Mouse (Mus musculus): ENCODE data around the gene Dera. TPM values are rescaled to one million over a fixed set of nuclear protein-coding genes. Genes with fewer than 3 reads are reported as not detected.
"Not testable (repeated sequence)": the region's sequence is repeated elsewhere in the genome, so short reads cannot be mapped to it uniquely, and the experiment has no call there.

The Dera gene
- 1.2 and 2.0 TPM in 2 replicates for polyA plus RNA-seq (2012)

GRCm38 (mm10) chr6:137754056-137754856 lies at the start of gene Dera:
Gene Dera, plus strand, starts transcription at chr6:137754546.
- H3K9me3 ChIP-seq (ENCODE audit: control insufficient read depth, low read length) = no peaks in the 10 kb centered on the region
- H3K4me3 ChIP-seq (replicated peaks) = peak within 1 kb of the TSS; percentile 76
- H3K36me3 ChIP-seq (ENCODE audit: control insufficient read depth) = peaks cover 42% of the 10 kb centered on the region
- H3K4me1 ChIP-seq (ENCODE audit: control insufficient read depth) = peaks cover 30% of the 10 kb centered on the region
- no peak for TF ChIP-seq GATA1 (IDR thresholded peaks at IDR 0.05; ENCODE audit: low read length)
- no peak for TF ChIP-seq TAL1 (IDR thresholded peaks at IDR 0.05; ENCODE audit: low read length)
- H3K27me3 ChIP-seq (ENCODE audit: control insufficient read depth) = no peaks in the 10 kb centered on the region

GRCm38 (mm10) chr6:137706209-137706608 lies 48.1 kb upstream of the Dera start:
- Histone ChIP-seq H3K4me1 (ENCODE audit: control insufficient read depth) (no peaks in the 10 kb centered on the region), H3K4me3 (replicated peaks) (no peak overlapping the region), H3K36me3 (ENCODE audit: control insufficient read depth) (no peaks in the 10 kb centered on the region), H3K27me3 (ENCODE audit: control insufficient read depth) (peaks cover 2% of the 10 kb centered on the region; the same call in 1 of the 2 replicates), H3K9me3 (ENCODE audit: control insufficient read depth, low read length) (no peaks in the 10 kb centered on the region)
- TF ChIP-seq TAL1 (IDR thresholded peaks at IDR 0.05; ENCODE audit: low read length) = no peak

DNA sequence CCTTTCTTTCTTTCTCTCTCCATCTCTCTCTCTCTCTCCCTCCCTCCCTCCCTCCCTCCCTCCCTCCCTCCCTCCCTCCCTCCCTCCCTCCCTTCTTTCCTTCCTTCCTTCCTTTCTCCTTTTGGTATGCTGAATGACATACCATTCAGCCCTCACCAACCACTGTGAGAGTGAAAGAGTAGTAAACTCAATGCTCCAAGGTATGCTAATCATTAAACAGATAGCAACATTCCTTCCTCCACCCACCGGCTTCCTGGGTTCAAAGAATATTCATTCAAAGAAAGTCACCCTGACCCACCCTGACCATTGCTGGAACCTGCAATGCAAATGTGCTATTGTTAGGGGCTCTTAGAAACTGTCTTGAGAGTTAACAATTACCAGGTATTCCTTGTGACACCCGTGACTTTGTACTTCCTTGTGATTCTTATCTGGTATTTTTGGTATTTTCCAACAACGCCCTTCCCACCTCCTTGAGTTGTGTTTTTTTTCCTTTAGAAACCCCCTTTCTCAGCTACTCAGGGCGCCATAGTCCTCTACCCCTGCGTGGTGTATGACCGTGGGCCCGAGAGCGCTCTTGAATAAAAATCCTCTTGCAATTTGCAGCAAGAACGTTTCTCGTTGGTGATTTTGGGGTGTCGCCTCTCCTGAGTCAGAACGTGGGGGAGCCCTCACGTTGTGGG lies 45.5 kb upstream of the Dera start:
- H3K9me3 ChIP-seq (ENCODE audit: control insufficient read depth, low read length); H3K27me3 ChIP-seq (ENCODE audit: control insufficient read depth); H3K4me3 ChIP-seq (replicated peaks): not testable (repeated sequence)

DNA sequence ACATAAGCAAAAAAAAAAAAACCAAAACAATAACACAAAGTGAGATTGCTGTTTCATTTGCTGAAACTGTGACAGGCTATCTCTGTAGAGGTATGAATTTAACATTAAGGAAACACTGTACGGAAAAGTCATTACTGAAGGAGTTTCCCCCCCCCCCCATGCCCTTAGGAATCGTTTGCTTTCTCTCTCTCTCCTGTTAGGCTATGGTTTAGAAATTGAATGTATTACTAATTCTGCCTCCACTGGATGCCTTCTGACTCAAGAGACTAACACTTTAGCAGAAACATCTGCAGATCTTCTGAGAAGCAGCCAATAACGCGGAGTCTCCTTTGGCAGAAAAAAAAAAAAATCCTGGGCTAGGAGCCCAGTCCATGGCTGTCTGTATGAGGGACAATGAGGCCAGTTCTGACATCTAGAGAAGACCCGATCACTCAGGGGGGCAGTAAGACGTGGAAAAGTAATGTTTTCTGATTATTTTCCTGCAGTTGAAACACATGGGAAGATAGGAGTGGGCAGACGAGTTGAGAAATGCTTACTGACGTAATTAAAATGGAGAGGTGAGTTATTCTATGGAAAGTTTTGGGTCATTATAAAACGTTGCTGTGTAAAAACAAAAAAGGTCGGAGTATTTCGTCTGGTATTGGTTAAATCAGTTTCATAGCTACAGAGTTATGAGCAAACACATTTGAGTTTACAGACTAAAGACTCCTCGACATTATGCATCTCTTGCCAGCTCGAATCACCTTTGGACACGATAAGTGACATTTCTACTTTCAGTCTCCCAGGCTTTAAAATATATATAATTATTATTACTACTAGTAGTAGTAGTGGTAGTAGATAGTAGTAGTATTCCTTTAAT lies 43.9 kb upstream of the Dera start:
- peaks cover 2% of the 10 kb centered on the region; the same call in 1 of the 2 replicates for H3K27me3 ChIP-seq (ENCODE audit: control insufficient read depth)
- no peaks in the 10 kb centered on the region for H3K9me3 ChIP-seq (ENCODE audit: control insufficient read depth, low read length)
- TF ChIP-seq TAL1 (IDR thresholded peaks at IDR 0.05; ENCODE audit: low read length) (no peak), GATA1 (IDR thresholded peaks at IDR 0.05; ENCODE audit: low read length) (no peak)
- no peak overlapping the region for H3K4me3 ChIP-seq (replicated peaks)
- H3K4me1 ChIP-seq (ENCODE audit: control insufficient read depth) = no peaks in the 10 kb centered on the region
- no peaks in the 10 kb centered on the region for H3K36me3 ChIP-seq (ENCODE audit: control insufficient read depth)

More for the DNA sequence above, 45.5 kb upstream of the Dera start:
- H3K36me3 ChIP-seq (ENCODE audit: control insufficient read depth); H3K4me1 ChIP-seq (ENCODE audit: control insufficient read depth): not testable (repeated sequence)

DNA sequence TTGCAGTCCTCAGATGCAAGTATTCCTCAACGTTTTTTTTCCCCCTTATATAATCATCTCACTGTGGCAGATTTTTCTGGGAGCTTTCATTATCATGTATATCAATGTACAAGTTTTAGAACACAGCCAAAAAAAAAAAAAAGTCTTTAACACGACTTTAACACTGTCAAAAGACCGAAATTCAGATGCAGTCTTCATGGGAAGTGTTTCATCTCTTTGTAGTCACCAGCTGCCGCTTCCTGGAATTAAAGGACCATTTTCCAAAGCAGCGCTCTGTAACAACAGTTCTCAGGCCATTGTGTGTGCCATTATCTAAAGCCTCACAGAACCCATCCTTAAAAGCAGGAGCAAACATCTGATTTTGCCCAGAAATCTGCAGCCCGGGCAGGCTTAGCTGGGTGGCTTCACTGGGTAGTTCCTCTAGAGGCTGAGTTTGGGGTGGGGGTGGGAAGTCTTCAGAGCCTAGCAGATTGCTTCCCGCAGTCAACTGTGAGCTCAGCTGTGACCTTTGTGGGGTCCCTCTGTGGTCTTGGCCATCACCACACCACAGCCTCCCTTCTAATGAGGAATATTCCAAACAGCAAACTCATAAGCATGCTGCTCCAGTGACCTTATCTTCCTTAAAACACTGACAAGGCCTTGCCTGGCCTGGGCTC lies 41.6 kb upstream of the Dera start:
- no peak for TF ChIP-seq GATA1 (IDR thresholded peaks at IDR 0.05; ENCODE audit: low read length)
- TF ChIP-seq TAL1 (IDR thresholded peaks at IDR 0.05; ENCODE audit: low read length) = no peak
- H3K9me3 ChIP-seq (ENCODE audit: control insufficient read depth, low read length) = no peaks in the 10 kb centered on the region
- no peaks in the 10 kb centered on the region for H3K36me3 ChIP-seq (ENCODE audit: control insufficient read depth)
- H3K4me1 ChIP-seq (ENCODE audit: control insufficient read depth) = no peaks in the 10 kb centered on the region
- no peak overlapping the region for H3K4me3 ChIP-seq (replicated peaks)
- no peaks in the 10 kb centered on the region; the same call in 1 of the 2 replicates for H3K27me3 ChIP-seq (ENCODE audit: control insufficient read depth)

- Histone ChIP-seq H3K4me1 (ENCODE audit: control insufficient read depth) (no peaks in the 10 kb centered on the region), H3K36me3 (ENCODE audit: control insufficient read depth) (no peaks in the 10 kb centered on the region), H3K9me3 (ENCODE audit: control insufficient read depth, low read length) (no peaks in the 10 kb centered on the region), H3K4me3 (replicated peaks) (no peak overlapping the region), H3K27me3 (ENCODE audit: control insufficient read depth) (no peaks in the 10 kb centered on the region)
- no peak for TF ChIP-seq GATA1 (IDR thresholded peaks at IDR 0.05; ENCODE audit: low read length)
- no peak for TF ChIP-seq TAL1 (IDR thresholded peaks at IDR 0.05; ENCODE audit: low read length)
Measured at GRCm38 (mm10) chr6:137713310-137713664, 41.1 kb upstream of the Dera start.

DNA sequence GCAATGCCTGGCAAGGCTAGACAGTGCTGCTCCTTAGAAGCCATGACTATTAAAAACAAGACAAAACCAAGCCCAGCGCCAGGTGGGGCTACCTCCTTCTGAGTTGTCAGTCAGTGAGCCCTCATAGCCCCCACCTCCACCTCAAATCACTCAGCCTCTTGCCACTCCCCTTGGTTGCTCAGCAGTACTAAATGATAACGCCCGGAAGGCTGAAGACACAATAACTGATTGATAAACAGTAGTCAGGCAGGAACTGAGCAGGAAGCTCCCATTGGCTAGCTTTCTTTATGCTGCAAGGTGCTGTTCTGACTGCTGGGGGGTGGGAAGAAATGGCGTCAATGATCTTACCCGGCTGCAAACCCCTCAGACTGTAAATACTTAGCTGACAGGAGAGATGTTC lies 37.5 kb upstream of the Dera start:
- Histone ChIP-seq H3K27me3 (ENCODE audit: control insufficient read depth) (no peaks in the 10 kb centered on the region), H3K36me3 (ENCODE audit: control insufficient read depth) (no peaks in the 10 kb centered on the region), H3K9me3 (ENCODE audit: control insufficient read depth, low read length) (peaks cover 5% of the 10 kb centered on the region; the same call in 1 of the 2 replicates), H3K4me1 (ENCODE audit: control insufficient read depth) (no peaks in the 10 kb centered on the region), H3K4me3 (replicated peaks) (no peak overlapping the region)
- TF ChIP-seq GATA1 (IDR thresholded peaks at IDR 0.05; ENCODE audit: low read length) (no peak), TAL1 (IDR thresholded peaks at IDR 0.05; ENCODE audit: low read length) (no peak)

GRCm38 (mm10) chr6:137722220-137722931 lies 32.0 kb upstream of the Dera start:
- Histone ChIP-seq H3K27me3 (ENCODE audit: control insufficient read depth) (no peaks in the 10 kb centered on the region), H3K9me3 (ENCODE audit: control insufficient read depth, low read length) (peaks cover 5% of the 10 kb centered on the region; the same call in 1 of the 2 replicates), H3K4me3 (replicated peaks) (no peak overlapping the region), H3K4me1 (ENCODE audit: control insufficient read depth) (no peaks in the 10 kb centered on the region), H3K36me3 (ENCODE audit: control insufficient read depth) (no peaks in the 10 kb centered on the region)
- TF ChIP-seq TAL1 (IDR thresholded peaks at IDR 0.05; ENCODE audit: low read length) (no peak), GATA1 (IDR thresholded peaks at IDR 0.05; ENCODE audit: low read length) (no peak)

All from erythroblast, embryonic 14.5 days (primary cell).